Mouse (Mus musculus): ENCODE measurements at regions not wholly inside any gene's neighbourhood (a gene's known extent, or its start where the extent isn't known, plus 50 kb on each side); places are given as distances from the start of the nearest gene placed in this dataset.

- Histone ChIP-seq H3K27me3 (ENCODE audit: insufficient read depth, low read length) (no peaks in the 10 kb centered on the region), H3K4me1 (replicated peaks; ENCODE audit: low read depth, low read length) (peaks cover 9% of the 10 kb centered on the region)
These were observed 220.2 kb upstream of the 4921530L21Rik start for GRCm38 (mm10) chr14:95660862-95661261.

GRCm38 (mm10) chr14:95661416-95661815 lies 219.6 kb upstream of the 4921530L21Rik start:
- Histone ChIP-seq H3K4me1 (replicated peaks; ENCODE audit: low read depth, low read length) (peaks cover 9% of the 10 kb centered on the region), H3K9me3 (ENCODE audit: low read length) (peaks cover 12% of the 10 kb centered on the region), H3K27me3 (ENCODE audit: insufficient read depth, low read length) (no peaks in the 10 kb centered on the region), H3K4me3 (replicated peaks; ENCODE audit: low read length) (no peak overlapping the region), H3K36me3 (ENCODE audit: insufficient read depth, low read length) (no peaks in the 10 kb centered on the region)
- TF ChIP-seq POU5F1 (IDR thresholded peaks at IDR 0.05; ENCODE audit: borderline replicate concordance, low read length) (no peak), CTCF (conservative IDR thresholded peaks at IDR 0.05; ENCODE audit: low read length) (no peak), NANOG (IDR thresholded peaks at IDR 0.05; ENCODE audit: borderline replicate concordance, low read length) (no peak)

More at GRCm38 (mm10) chr14:95660862-95661261, 220.2 kb upstream of the 4921530L21Rik start:
- H3K9me3 ChIP-seq (ENCODE audit: low read length) = peaks cover 12% of the 10 kb centered on the region
- TF ChIP-seq NANOG (IDR thresholded peaks at IDR 0.05; ENCODE audit: borderline replicate concordance, low read length) = peak; percentile 56; the same call in 1 of the 2 replicates
- no peak for TF ChIP-seq CTCF (conservative IDR thresholded peaks at IDR 0.05; ENCODE audit: low read length)
- no peak for TF ChIP-seq POU5F1 (IDR thresholded peaks at IDR 0.05; ENCODE audit: borderline replicate concordance, low read length)
- no peaks in the 10 kb centered on the region for H3K36me3 ChIP-seq (ENCODE audit: insufficient read depth, low read length)
- no peak overlapping the region for H3K4me3 ChIP-seq (replicated peaks; ENCODE audit: low read length)

GRCm38 (mm10) chr14:95687448-95687847 lies 193.6 kb upstream of the 4921530L21Rik start:
- no peaks in the 10 kb centered on the region for H3K36me3 ChIP-seq (ENCODE audit: insufficient read depth, low read length)
- no peak overlapping the region for H3K4me3 ChIP-seq (replicated peaks; ENCODE audit: low read length)
- H3K27me3 ChIP-seq (ENCODE audit: insufficient read depth, low read length) = no peaks in the 10 kb centered on the region
- TF ChIP-seq NANOG (IDR thresholded peaks at IDR 0.05; ENCODE audit: borderline replicate concordance, low read length) (no peak), CTCF (conservative IDR thresholded peaks at IDR 0.05; ENCODE audit: low read length) (no peak), POU5F1 (IDR thresholded peaks at IDR 0.05; ENCODE audit: borderline replicate concordance, low read length) (no peak)
- H3K9me3 ChIP-seq (ENCODE audit: low read length) = no peaks in the 10 kb centered on the region
- no peaks in the 10 kb centered on the region for H3K4me1 ChIP-seq (replicated peaks; ENCODE audit: low read depth, low read length)

GRCm38 (mm10) chr14:95688611-95689010 lies 192.4 kb upstream of the 4921530L21Rik start:
- Histone ChIP-seq H3K36me3 (ENCODE audit: insufficient read depth, low read length) (no peaks in the 10 kb centered on the region), H3K27me3 (ENCODE audit: insufficient read depth, low read length) (no peaks in the 10 kb centered on the region), H3K9me3 (ENCODE audit: low read length) (no peaks in the 10 kb centered on the region), H3K4me3 (replicated peaks; ENCODE audit: low read length) (no peak overlapping the region), H3K4me1 (replicated peaks; ENCODE audit: low read depth, low read length) (no peaks in the 10 kb centered on the region)
- TF ChIP-seq NANOG (IDR thresholded peaks at IDR 0.05; ENCODE audit: borderline replicate concordance, low read length) (no peak), POU5F1 (IDR thresholded peaks at IDR 0.05; ENCODE audit: borderline replicate concordance, low read length) (no peak), CTCF (conservative IDR thresholded peaks at IDR 0.05; ENCODE audit: low read length) (no peak)

- Histone ChIP-seq H3K27me3 (ENCODE audit: insufficient read depth, low read length) (no peaks in the 10 kb centered on the region), H3K36me3 (ENCODE audit: insufficient read depth, low read length) (no peaks in the 10 kb centered on the region), H3K9me3 (ENCODE audit: low read length) (no peaks in the 10 kb centered on the region), H3K4me3 (replicated peaks; ENCODE audit: low read length) (no peak overlapping the region), H3K4me1 (replicated peaks; ENCODE audit: low read depth, low read length) (no peaks in the 10 kb centered on the region)
- TF ChIP-seq NANOG (IDR thresholded peaks at IDR 0.05; ENCODE audit: borderline replicate concordance, low read length) (no peak), POU5F1 (IDR thresholded peaks at IDR 0.05; ENCODE audit: borderline replicate concordance, low read length) (no peak), CTCF (conservative IDR thresholded peaks at IDR 0.05; ENCODE audit: low read length) (no peak)
These were observed 155.0 kb upstream of the 4921530L21Rik start for GRCm38 (mm10) chr14:95726082-95726481.

- no peaks in the 10 kb centered on the region for H3K36me3 ChIP-seq (ENCODE audit: insufficient read depth, low read length)
- TF ChIP-seq CTCF (conservative IDR thresholded peaks at IDR 0.05; ENCODE audit: low read length) = no peak
- no peak for TF ChIP-seq POU5F1 (IDR thresholded peaks at IDR 0.05; ENCODE audit: borderline replicate concordance, low read length)
- no peak for TF ChIP-seq NANOG (IDR thresholded peaks at IDR 0.05; ENCODE audit: borderline replicate concordance, low read length)
- no peaks in the 10 kb centered on the region for H3K4me1 ChIP-seq (replicated peaks; ENCODE audit: low read depth, low read length)
- H3K27me3 ChIP-seq (ENCODE audit: insufficient read depth, low read length) = no peaks in the 10 kb centered on the region
- H3K9me3 ChIP-seq (ENCODE audit: low read length) = no peaks in the 10 kb centered on the region
- H3K4me3 ChIP-seq (replicated peaks; ENCODE audit: low read length) = no peak overlapping the region
These were observed 105.3 kb upstream of the 4921530L21Rik start for GRCm38 (mm10) chr14:95775737-95776136.

- Histone ChIP-seq H3K36me3 (ENCODE audit: insufficient read depth, low read length) (no peaks in the 10 kb centered on the region), H3K9me3 (ENCODE audit: low read length) (no peaks in the 10 kb centered on the region), H3K4me3 (replicated peaks; ENCODE audit: low read length) (no peak overlapping the region), H3K4me1 (replicated peaks; ENCODE audit: low read depth, low read length) (no peaks in the 10 kb centered on the region), H3K27me3 (ENCODE audit: insufficient read depth, low read length) (no peaks in the 10 kb centered on the region)
- no peak for TF ChIP-seq NANOG (IDR thresholded peaks at IDR 0.05; ENCODE audit: borderline replicate concordance, low read length)
These were observed 103.6 kb upstream of the 4921530L21Rik start for GRCm38 (mm10) chr14:95777439-95777838.

Measured in E14TG2a.4 (cell line).